Mouse (Mus musculus) spleen, postnatal 10 days (tissue): ENCODE results near the gene Mgam.
"Not testable (repeated sequence)": the region's sequence is repeated elsewhere in the genome, so short reads cannot be mapped to it uniquely, and the experiment has no call there.

Source experiments
- DNase-seq, 2 experiments: peaks; one replicate each; pipeline ENCODE4 v3.0.0; 2021 to 2022; ENCODE audit warnings: low spot score in 2 of 2

Mgam gene

GRCm38 (mm10) chr6:40728506-40728905, 99.9 kb downstream of the Mgam start:
- not testable (repeated sequence) for DNase-seq

DNA sequence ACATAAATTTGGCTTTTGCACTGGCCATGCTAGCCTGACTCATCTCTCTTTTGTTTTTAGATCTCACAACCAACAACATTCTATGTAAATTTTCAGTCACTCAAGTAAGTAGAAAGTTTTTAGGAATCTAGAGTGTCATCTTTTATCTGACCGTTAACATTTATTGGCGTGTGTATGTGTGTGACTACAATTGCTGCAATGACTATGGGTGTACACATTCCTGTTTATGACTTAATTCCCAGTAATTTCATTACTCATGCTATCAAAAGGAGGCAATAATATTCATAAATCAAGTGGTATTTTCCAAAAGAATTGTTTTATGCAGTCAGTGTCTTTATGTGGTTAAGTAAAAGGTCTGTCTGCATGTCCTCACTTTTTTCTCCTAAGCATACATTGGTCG, 110.9 kb downstream of the Mgam start:
- no peak for DNase-seq

GRCm38 (mm10) chr6:40749030-40749429, 120.4 kb downstream of the Mgam start:
- DNase-seq: not testable (repeated sequence)

DNA sequence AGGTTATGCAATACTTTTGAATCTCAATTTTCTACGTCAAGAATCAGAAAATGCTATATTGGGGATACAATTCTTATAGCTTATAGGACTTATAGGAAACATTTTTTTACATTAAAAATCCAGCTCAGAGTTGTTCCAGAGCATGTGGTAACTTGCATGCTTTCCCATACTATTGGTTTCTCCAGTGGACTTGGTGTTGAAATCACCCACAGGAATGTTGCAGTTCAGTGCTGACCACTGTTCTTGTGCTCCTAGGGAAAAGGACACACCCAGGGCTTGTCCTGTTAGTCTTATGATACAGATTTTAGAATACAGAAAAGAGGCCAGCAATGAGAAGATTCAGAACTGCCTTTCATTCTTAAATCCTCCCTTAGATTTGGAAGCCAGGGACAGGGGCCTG, 127.3 kb downstream of the Mgam start:
- DNase-seq: no peak

DNA sequence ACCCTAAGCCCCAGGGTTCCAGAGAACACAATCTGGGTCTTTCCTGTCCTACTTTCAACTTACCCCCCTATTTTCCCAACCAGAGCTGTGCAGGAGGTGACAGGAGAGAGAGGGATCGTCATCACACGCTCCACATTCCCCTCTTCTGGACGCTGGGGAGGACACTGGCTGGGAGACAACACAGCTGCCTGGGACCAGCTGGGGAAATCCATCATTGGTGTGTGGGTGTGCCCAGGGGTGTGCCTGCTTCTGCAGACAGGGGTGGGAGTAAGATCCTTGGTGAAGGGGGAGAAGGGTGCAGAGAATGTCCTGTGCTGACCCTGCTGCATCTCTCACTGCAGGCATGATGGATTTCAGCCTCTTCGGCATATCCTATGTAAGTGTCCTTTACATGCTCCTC, 128.7 kb downstream of the Mgam start:
- DNase-seq: not testable (repeated sequence)

GRCm38 (mm10) chr6:40774656-40775055, 146.0 kb downstream of the Mgam start:
- DNase-seq: no peak

GRCm38 (mm10) chr6:40778458-40778857, 149.8 kb downstream of the Mgam start:
- no peak for DNase-seq

DNA sequence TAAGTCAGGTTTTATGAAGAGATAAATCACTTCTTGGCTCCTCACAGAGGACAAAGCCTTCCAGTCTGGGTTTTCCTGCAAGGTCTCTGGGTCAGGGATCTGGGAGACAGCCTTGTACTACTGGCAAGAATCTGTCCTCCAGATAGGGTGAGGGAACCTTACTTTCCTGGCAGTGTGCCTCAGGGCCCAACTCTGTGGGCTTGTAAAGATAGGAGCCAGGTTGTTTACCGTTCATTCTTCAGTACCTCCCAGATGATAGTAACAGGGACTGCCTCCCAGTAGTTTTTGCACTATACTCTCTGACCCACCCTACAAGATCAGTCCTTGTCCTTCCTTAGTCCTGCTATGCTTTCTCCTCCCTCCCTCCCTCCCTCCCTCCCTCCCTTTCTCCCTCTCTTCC, 155.0 kb downstream of the Mgam start:
- DNase-seq: no peak

- DNase-seq: no peak
Measured at GRCm38 (mm10) chr6:40784378-40784777, 155.7 kb downstream of the Mgam start.

- no peak for DNase-seq
Measured at GRCm38 (mm10) chr6:40795077-40795812, 166.6 kb downstream of the Mgam start.

GRCm38 (mm10) chr6:40818237-40818902, 189.7 kb downstream of the Mgam start:
- DNase-seq: no peak
